Mouse (Mus musculus) heart, embryonic 14.5 days (tissue): ENCODE data around the gene Cyp17a1. TPM values are rescaled to one million over a fixed set of nuclear protein-coding genes. Genes with fewer than 3 reads are reported as not detected.

Experiments
- ATAC-seq: fragments of 200-750 bp; cut with Nextera tagmentation; 2 replicates; pipeline ENCODE4 v1.8.0; 2017; ENCODE audit warnings: low read depth, moderate TSS enrichment; ENCODE audit not compliant: insufficient number of reproducible peaks, insufficient read depth, low FRiP score
- H3K27ac ChIP-seq, 2 experiments: fragments of 200-500 bp in 1 of 2; fragments of 300-500 bp in 1 of 2; sonication (generic) in 1 of 2; replicated peaks in 1 of 2; 2 replicates each; pipeline ENCODE4 v1.5.1; 2012 to 2014; ENCODE audit warnings: low read depth in 2 of 2, low read length in 2 of 2, control low read depth in 1 of 2, mild to moderate bottlenecking in 1 of 2, mixed read lengths in 1 of 2; ENCODE audit not compliant: control insufficient read depth in 1 of 2, insufficient read depth in 1 of 2
- H3K27me3 ChIP-seq: fragments of 300-500 bp; sonication (generic); 2 replicates; pipeline ENCODE4 v1.6.1; 2014; ENCODE audit warnings: mild to moderate bottlenecking, low read length, control low read depth; ENCODE audit not compliant: control insufficient read depth, insufficient read depth
- H3K36me3 ChIP-seq: fragments of 300-500 bp; sonication (generic); 2 replicates; pipeline ENCODE4 v1.6.1; 2014; ENCODE audit warnings: mild to moderate bottlenecking, control low read depth, low read length, mixed read lengths; ENCODE audit not compliant: control insufficient read depth, insufficient read depth
- H3K4me1 ChIP-seq, 2 experiments: fragments of 200-500 bp in 1 of 2; fragments of 300-500 bp in 1 of 2; sonication (generic) in 1 of 2; 2 replicates each; pipeline ENCODE4 v1.6.1; 2012 to 2014; ENCODE audit warnings: low read length in 2 of 2, control low read depth in 1 of 2, mixed read lengths in 1 of 2; ENCODE audit not compliant: control insufficient read depth in 2 of 2, insufficient read depth in 2 of 2
- H3K4me2 ChIP-seq: fragments of 300-500 bp; sonication (generic); 2 replicates; pipeline ENCODE4 v1.6.1; 2014; ENCODE audit warnings: mild to moderate bottlenecking, low read length
- H3K4me3 ChIP-seq, 2 experiments: fragments of 200-500 bp in 1 of 2; fragments of 300-500 bp in 1 of 2; sonication (generic) in 1 of 2; 2 replicates each; pipeline ENCODE4 v1.5.1; 2012 to 2014; ENCODE audit warnings: low read length in 2 of 2, mild to moderate bottlenecking in 2 of 2, control low read depth in 1 of 2, low read depth in 1 of 2, moderate library complexity in 1 of 2; ENCODE audit not compliant: control insufficient read depth in 1 of 2, insufficient read depth in 1 of 2
- H3K9ac ChIP-seq: fragments of 300-500 bp; sonication (generic); 2 replicates; pipeline ENCODE4 v1.6.1; 2014; ENCODE audit warnings: mild to moderate bottlenecking, low read length
- H3K9me3 ChIP-seq: fragments of 300-500 bp; sonication (generic); 2 replicates; pipeline ENCODE4 v1.6.1; 2016; ENCODE audit warnings: low read length, control low read depth; ENCODE audit not compliant: control insufficient read depth
- WGBS: fragments of 180-500 bp; shearing (Covaris S2); extraction: QIAGEN DNeasy Blood & Tissue Kit; methylation state at CpG from one replicate; pipeline ENCODE4 v1.1.7; 2014; 5-methylcytosine and 5-hydroxymethylcytosine counted together
- polyA plus RNA-seq: library from polyadenylated mRNA; unstranded; fragments of >200 nt; fragmentation: Nextera tagmentation; extraction: Ambion mirVana; gene quantifications from 2 replicates; pipeline ENCODE4 v1.2.1, GENCODE M21; 2014

Gene Cyp17a1
- polyA plus RNA-seq, 1 experiment from 2014 or later = 1.6 TPM

DNA sequence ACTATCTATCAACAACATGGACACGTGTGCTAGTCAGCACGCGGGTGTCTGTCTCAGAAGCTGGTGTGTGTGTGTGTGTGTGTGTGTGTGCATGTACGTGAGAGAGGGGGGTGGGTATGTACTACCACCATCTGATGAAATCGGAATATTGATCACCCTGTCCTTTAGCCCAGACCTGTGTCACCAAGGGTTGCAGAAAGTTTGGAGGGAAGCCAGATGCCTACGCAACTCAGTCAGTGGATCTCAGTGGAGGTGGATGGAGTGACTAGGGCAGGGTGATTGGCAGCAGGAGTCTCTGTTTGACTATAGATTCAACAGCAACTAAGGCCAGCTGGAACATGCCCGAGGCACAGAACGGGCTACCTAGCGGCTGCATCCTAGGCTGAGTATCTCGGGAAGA is 4.7 kb downstream of the Cyp17a1 start:
- Histone ChIP-seq H3K9ac (no peak overlapping the region), H3K27me3 (no peaks in the 10 kb centered on the region), H3K27ac (no peak overlapping the region), H3K4me3 (no peak overlapping the region), H3K9me3 (no peaks in the 10 kb centered on the region), H3K4me2 (no peak overlapping the region), H3K36me3 (no peaks in the 10 kb centered on the region), H3K4me1 (peaks cover 0 to 4% of the 10 kb centered on the region in 2 experiments; a peak in 1 of 4 replicates)
- ATAC-seq = no peak
- WGBS = 86% methylated on average over 10 of the region's 10 CpGs

DNA sequence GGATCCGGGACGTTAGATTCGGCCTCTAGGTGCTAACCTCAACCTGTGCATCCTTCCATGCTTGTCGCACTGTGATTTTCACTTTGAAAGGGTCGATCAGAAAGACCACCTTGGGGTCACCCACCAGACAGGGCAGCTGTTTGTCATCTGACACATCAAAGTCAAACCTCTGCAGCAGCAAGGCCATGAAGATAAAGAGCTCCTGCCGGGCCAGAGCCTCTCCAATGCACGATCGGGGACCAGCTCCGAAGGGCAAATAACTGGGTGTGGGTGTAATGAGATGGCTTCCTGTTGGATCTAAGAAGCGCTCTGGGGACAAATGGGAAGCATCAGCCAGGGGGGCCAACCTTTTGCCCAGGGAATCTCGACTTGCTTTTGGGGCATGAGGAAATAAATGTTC is 5.7 kb downstream of the Cyp17a1 start:
- Histone ChIP-seq H3K4me2 (no peak overlapping the region), H3K27ac (no peak overlapping the region), H3K36me3 (no peaks in the 10 kb centered on the region), H3K27me3 (no peaks in the 10 kb centered on the region), H3K4me3 (no peak overlapping the region), H3K9ac (no peak overlapping the region), H3K9me3 (no peaks in the 10 kb centered on the region), H3K4me1 (peaks cover 4 to 6% of the 10 kb centered on the region in 2 experiments; a peak in 3 of 4 replicates)
- WGBS = 53% methylated on average over 11 of the region's 11 CpGs
- ATAC-seq = no peak

DNA sequence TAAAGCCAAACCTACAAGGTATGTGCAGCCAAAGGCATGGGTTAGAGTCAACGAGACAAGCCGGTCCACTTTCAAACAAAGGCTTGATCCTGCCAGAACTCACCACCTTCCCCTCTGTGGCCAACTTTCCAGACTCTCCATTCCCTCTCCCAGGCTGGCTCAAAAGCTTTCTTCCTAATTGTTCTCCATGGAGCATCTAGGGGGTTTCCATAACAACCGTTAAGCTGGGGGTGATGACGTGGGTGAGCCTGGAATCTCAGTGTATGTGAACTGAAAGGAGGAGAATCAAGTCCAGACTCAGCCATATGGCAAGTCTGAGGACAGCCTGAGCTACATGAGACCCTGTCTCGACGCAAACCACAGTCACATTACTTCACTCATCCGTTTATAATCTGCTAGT is 7.5 kb downstream of the Cyp17a1 start:
- peaks cover 6 to 15% of the 10 kb centered on the region in 2 experiments; a peak in 2 of 4 replicates for H3K4me1 ChIP-seq
- no peak overlapping the region for H3K27ac ChIP-seq
- H3K27me3 ChIP-seq = no peaks in the 10 kb centered on the region
- WGBS = 50% methylated on average over 7 of the region's 7 CpGs
- ATAC-seq = no peak
- H3K9me3 ChIP-seq = no peaks in the 10 kb centered on the region
- H3K4me2 ChIP-seq = no peak overlapping the region
- H3K4me3 ChIP-seq = no peak overlapping the region
- no peaks in the 10 kb centered on the region for H3K36me3 ChIP-seq
- H3K9ac ChIP-seq = no peak overlapping the region

DNA sequence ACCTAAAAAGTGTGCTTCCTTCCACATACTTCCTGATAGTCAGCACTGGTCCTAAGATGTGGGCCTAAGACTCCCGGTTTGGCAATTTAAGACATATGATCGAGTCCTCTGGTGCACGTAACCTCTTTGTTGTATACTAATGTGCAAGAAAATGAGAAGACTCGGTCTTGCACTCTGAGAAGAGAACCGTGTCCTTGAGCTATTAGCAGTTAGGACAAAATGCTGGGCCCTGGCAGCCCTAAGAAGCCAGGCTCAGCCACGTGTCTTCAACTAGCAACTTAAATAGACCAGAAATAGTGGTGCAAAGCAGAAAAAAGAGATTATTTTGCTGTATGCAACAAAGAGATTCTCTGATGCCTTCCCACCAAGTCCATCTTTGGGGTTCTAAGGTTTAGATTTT is 10.2 kb downstream of the Cyp17a1 start:
- no peaks in the 10 kb centered on the region for H3K27me3 ChIP-seq
- no peak overlapping the region for H3K27ac ChIP-seq
- peaks cover 6 to 25% of the 10 kb centered on the region in 2 experiments; a peak in 3 of 4 replicates for H3K4me1 ChIP-seq
- H3K9me3 ChIP-seq = no peaks in the 10 kb centered on the region
- ATAC-seq = no peak
- H3K4me3 ChIP-seq = no peak overlapping the region
- H3K4me2 ChIP-seq = no peak overlapping the region
- peaks cover 5% of the 10 kb centered on the region; the same call in 1 of the 2 replicates for H3K36me3 ChIP-seq
- WGBS = 80% methylated on average over 6 of the region's 6 CpGs
- no peak overlapping the region for H3K9ac ChIP-seq

DNA sequence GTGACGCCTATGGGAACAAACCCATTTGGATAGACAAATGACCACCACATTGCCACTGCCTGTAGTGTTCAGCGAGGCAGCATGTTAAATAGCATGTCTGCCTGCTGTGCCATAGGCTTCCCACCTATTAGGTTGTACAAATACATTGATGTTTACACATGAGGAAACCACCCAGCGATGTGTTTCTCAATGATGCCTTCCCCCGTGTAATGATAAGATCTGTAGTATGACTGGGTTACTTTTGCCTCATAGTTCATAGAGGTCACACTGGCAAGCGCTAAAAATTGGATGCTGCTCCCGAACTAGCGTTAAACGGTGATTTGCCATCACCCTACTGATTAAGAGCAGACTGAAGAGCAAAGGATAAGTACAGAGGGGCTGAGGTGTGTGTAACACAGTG is 10.8 kb downstream of the Cyp17a1 start:
- Histone ChIP-seq H3K4me3 (no peak overlapping the region), H3K9me3 (no peaks in the 10 kb centered on the region), H3K36me3 (peaks cover 5% of the 10 kb centered on the region; the same call in 1 of the 2 replicates), H3K27ac (no peak overlapping the region), H3K4me1 (peaks cover 6 to 25% of the 10 kb centered on the region in 2 experiments; a peak in 3 of 4 replicates), H3K9ac (no peak overlapping the region), H3K4me2 (no peak overlapping the region), H3K27me3 (no peaks in the 10 kb centered on the region)
- 66% methylated on average over 8 of the region's 8 CpGs for WGBS
- no peak for ATAC-seq

DNA sequence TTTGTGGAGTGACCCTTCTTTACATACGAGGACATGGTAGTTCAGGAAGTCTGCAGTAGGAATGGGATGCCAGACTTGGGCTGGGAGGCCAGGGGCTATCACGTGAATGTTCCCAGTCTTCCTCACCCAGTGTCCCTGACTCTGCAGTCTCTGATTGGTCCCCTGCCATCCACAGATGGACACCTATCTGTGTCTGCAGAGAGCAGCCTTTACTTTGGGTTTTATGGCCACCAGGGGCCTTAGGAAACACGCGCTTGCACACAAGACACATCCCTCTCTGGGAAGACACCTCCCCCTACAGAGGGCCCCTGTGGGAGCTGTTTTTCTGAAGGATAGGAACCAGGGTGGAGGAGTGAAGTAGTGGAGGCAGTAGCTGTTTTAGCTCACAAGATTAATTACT is 11.5 kb downstream of the Cyp17a1 start:
- ATAC-seq = no peak
- no peaks in the 10 kb centered on the region for H3K9me3 ChIP-seq
- no peak overlapping the region for H3K4me3 ChIP-seq
- peaks cover 6 to 26% of the 10 kb centered on the region in 2 experiments for H3K4me1 ChIP-seq
- H3K27ac ChIP-seq = no peak overlapping the region
- H3K27me3 ChIP-seq = no peaks in the 10 kb centered on the region
- peaks cover 9% of the 10 kb centered on the region for H3K36me3 ChIP-seq
- H3K4me2 ChIP-seq = no peak overlapping the region
- H3K9ac ChIP-seq = no peak overlapping the region
- WGBS = 51% methylated on average over 4 of the region's 4 CpGs

DNA sequence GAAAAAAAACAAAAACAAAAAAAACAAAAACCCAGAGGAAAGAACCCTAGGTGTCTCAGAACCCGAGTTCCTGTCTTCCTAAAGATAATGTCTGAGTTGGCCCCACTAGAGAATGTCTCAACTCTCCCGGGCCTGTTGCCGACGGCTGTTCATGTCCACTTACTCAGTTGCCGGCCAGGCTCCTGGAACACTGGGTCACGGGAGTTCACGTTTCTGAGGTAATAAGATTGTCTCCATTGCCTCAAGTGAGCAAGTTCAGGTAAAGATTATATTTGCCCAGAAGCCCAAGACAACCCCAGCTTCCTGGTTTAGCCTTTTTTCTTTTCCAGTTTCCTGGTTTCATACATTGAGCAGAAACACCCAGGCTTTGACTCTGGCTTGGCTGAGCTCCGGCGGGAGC is 14.1 kb downstream of the Cyp17a1 start:
- Histone ChIP-seq H3K36me3 (peaks cover 36% of the 10 kb centered on the region), H3K4me3 (no peak overlapping the region), H3K4me2 (no peak overlapping the region), H3K27ac (no peak overlapping the region), H3K4me1 (peaks cover 6 to 29% of the 10 kb centered on the region in 2 experiments), H3K9me3 (no peaks in the 10 kb centered on the region), H3K9ac (no peak overlapping the region), H3K27me3 (no peaks in the 10 kb centered on the region)
- ATAC-seq = no peak
- 48% methylated on average over 9 of the region's 9 CpGs for WGBS

DNA sequence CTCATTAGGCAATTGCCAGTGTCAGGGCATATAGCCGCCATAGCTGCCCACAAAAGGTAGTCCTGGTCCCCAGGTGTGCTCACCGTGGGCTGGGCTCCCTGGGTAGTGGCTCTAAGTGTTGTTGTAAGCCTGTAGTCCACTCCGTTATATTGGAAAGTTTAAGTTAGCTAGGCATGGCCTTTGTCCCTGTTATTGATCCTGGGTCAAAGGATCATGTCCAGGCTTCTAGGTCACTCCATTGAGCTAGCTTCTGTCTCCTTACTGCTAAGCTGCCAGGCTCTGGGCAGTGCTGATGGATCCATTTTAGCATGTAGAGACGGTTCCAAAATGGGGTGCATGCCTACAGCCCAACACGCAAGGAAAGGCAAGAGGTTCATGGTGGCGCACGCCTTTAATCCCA is 14.6 kb downstream of the Cyp17a1 start:
- no peaks in the 10 kb centered on the region for H3K27me3 ChIP-seq
- no peak overlapping the region for H3K27ac ChIP-seq
- H3K4me3 ChIP-seq = no peak overlapping the region
- H3K9ac ChIP-seq = no peak overlapping the region
- peaks cover 41% of the 10 kb centered on the region for H3K36me3 ChIP-seq
- H3K4me2 ChIP-seq = no peak overlapping the region
- 95% methylated on average over 7 of the region's 7 CpGs for WGBS
- H3K9me3 ChIP-seq = no peaks in the 10 kb centered on the region
- peaks cover 6 to 31% of the 10 kb centered on the region in 2 experiments for H3K4me1 ChIP-seq
- ATAC-seq = no peak
